29 mouse cellular contexts compared by ENCODE assay signal in genomic region chr11:101152825-101153224, GRCm38 (mm10). TPM values are rescaled to one million over a fixed set of nuclear protein-coding genes. Genes with fewer than 3 reads are reported as not detected.
A peak's percentile ranks its signal among the peaks of the same experiment; 100 is the strongest.
DNase-seq lines count a peak whose midpoint lies in the region; ATAC-seq and TF ChIP-seq lines count a peak whose summit lies in the region.
"Had no signal": no experiment of that assay in that cellular context is flagged by ENCODE, and none has a peak within 500 bp of the region (broad histone marks: within the 10 kb centered on the region; RNA-seq: fewer than 3 reads in every experiment).

No protein-coding gene starts in this region.

- TF ChIP-seq EP300 in stomach, postnatal 0 days (optimal IDR thresholded peaks at IDR 0.05), result no peak

- H3K9ac ChIP-seq in intestine, postnatal 0 days (ENCODE audit: low read depth, low read length), result no peak overlapping the region
- H3K9ac ChIP-seq in stomach, postnatal 0 days (ENCODE audit: low read length), result no peak overlapping the region
- H3K9ac ChIP-seq in kidney, embryonic 14.5 days (ENCODE audit: low read depth, low read length), result no peak overlapping the region
- H3K9ac ChIP-seq: embryonic facial prominence, embryonic 13.5 days; forebrain, embryonic 12.5 days; forebrain, embryonic 15.5 days; heart, embryonic 13.5 days; hindbrain, embryonic 14.5 days had no signal

- no peaks in the 10 kb centered on the region for H3K9me3 ChIP-seq in intestine, postnatal 0 days (ENCODE audit: control insufficient read depth)
- H3K9me3 ChIP-seq in stomach, postnatal 0 days (ENCODE audit: control insufficient read depth, low read length), result no peaks in the 10 kb centered on the region
- H3K9me3 ChIP-seq in kidney, embryonic 14.5 days (ENCODE audit: control insufficient read depth, low read length), result no peaks in the 10 kb centered on the region
- H3K9me3 ChIP-seq: embryonic facial prominence, embryonic 10.5 days; embryonic facial prominence, embryonic 13.5 days; forebrain, embryonic 12.5 days; forebrain, embryonic 15.5 days; heart, embryonic 10.5 days; heart, embryonic 13.5 days had no signal

- H3K4me1 ChIP-seq in intestine, postnatal 0 days (replicated peaks; ENCODE audit: control insufficient read depth, insufficient read depth, low read length), result no peaks in the 10 kb centered on the region
- H3K4me1 ChIP-seq in stomach, postnatal 0 days (replicated peaks; ENCODE audit: control insufficient read depth, insufficient read depth), result peaks cover 6% of the 10 kb centered on the region; the same call in 1 of the 2 replicates
- peaks cover 24% of the 10 kb centered on the region for H3K4me1 ChIP-seq in kidney, embryonic 14.5 days (ENCODE audit: control insufficient read depth, insufficient read depth, low read length)

- peak; percentile 72 for ATAC-seq in intestine, postnatal 0 days
- ATAC-seq in stomach, postnatal 0 days (ENCODE audit: low FRiP score, low TSS enrichment), result peak; percentile 45
- no peak for ATAC-seq in kidney, embryonic 14.5 days (ENCODE audit: low FRiP score, low TSS enrichment)
- ATAC-seq: forebrain, embryonic 15.5 days; hindbrain, postnatal 0 days; inflammation-experienced regulatory T-cells, adult 6 months had no signal

- no peak for TF ChIP-seq CTCF in intestine, postnatal 0 days (IDR thresholded peaks at IDR 0.05; ENCODE audit: low read depth)
- TF ChIP-seq CTCF in stomach, postnatal 0 days (IDR thresholded peaks at IDR 0.05; ENCODE audit: low read depth), result no peak

- DNase-seq in heart, adult 11 months, result peak; percentile 65
- DNase-seq in heart, adult 9 months (ENCODE audit: low spot score in 2 of 2), result no peak
- DNase-seq in brain, adult 2 months (ENCODE audit: low read depth, low spot score), result peak; percentile 38
- DNase-seq in stomach, postnatal 0 days (ENCODE audit: low spot score), result no peak
- no peak for DNase-seq in right cerebral cortex, postnatal 4 days
- no peak for DNase-seq in gastrocnemius, adult 8-10 months (ENCODE audit: low spot score in 2 of 2)
- DNase-seq: adrenal gland, adult 8-10 months; adrenal gland, postnatal 25 days; cerebellum, adult 2 months; cerebellum, postnatal 10 days; cerebellum, postnatal 36 days; embryo, embryonic 11 days; gastrocnemius, postnatal 14 days; heart, adult 18-20 months; heart, postnatal 14 days; heart, postnatal 4 days; kidney, adult 18-20 months had no signal

- no peak overlapping the region for H3K4me2 ChIP-seq in intestine, postnatal 0 days (replicated peaks; ENCODE audit: low read depth)
- H3K4me2 ChIP-seq in stomach, postnatal 0 days (replicated peaks; ENCODE audit: low read depth), result no peak overlapping the region
- H3K4me2 ChIP-seq in kidney, embryonic 14.5 days (replicated peaks; ENCODE audit: low read depth, low read length), result no peak overlapping the region
- H3K4me2 ChIP-seq: embryonic facial prominence, embryonic 13.5 days; forebrain, embryonic 12.5 days; forebrain, embryonic 15.5 days; heart, embryonic 13.5 days; hindbrain, embryonic 14.5 days had no signal

- WGBS in intestine, postnatal 0 days, result 40% methylated on average over 1 of the region's 1 CpGs
- 63% methylated on average over 1 of the region's 1 CpGs for WGBS in stomach, postnatal 0 days
- WGBS in kidney, embryonic 14.5 days, result 70% methylated on average over 1 of the region's 1 CpGs

- no peak overlapping the region for H3K4me3 ChIP-seq in intestine, postnatal 0 days (ENCODE audit: low read depth, low read length)
- H3K4me3 ChIP-seq in stomach, postnatal 0 days (ENCODE audit: low read depth, low read length), result no peak overlapping the region
- no peak overlapping the region for H3K4me3 ChIP-seq in kidney, embryonic 14.5 days (ENCODE audit: low read length)
- H3K4me3 ChIP-seq: embryonic facial prominence, embryonic 10.5 days; embryonic facial prominence, embryonic 13.5 days; erythroblast, embryonic 14.5 days; forebrain, embryonic 12.5 days; forebrain, embryonic 15.5 days; heart, embryonic 10.5 days; heart, embryonic 13.5 days had no signal

- no peaks in the 10 kb centered on the region for H3K36me3 ChIP-seq in intestine, postnatal 0 days (ENCODE audit: control insufficient read depth, insufficient read depth)
- H3K36me3 ChIP-seq in stomach, postnatal 0 days (ENCODE audit: control insufficient read depth, insufficient read depth, low read length), result no peaks in the 10 kb centered on the region
- H3K36me3 ChIP-seq in kidney, embryonic 14.5 days (ENCODE audit: control insufficient read depth, insufficient read depth, low read length), result no peaks in the 10 kb centered on the region
- H3K36me3 ChIP-seq: embryonic facial prominence, embryonic 10.5 days; embryonic facial prominence, embryonic 13.5 days; forebrain, embryonic 12.5 days; forebrain, embryonic 15.5 days; heart, embryonic 10.5 days; heart, embryonic 13.5 days had no signal

- no peak overlapping the region for H3K27ac ChIP-seq in intestine, postnatal 0 days (ENCODE audit: low read depth, low read length)
- no peak overlapping the region for H3K27ac ChIP-seq in stomach, postnatal 0 days (replicated peaks)
- H3K27ac ChIP-seq in kidney, embryonic 14.5 days (ENCODE audit: low read depth, low read length), result no peak overlapping the region
- H3K27ac ChIP-seq: embryonic facial prominence, embryonic 10.5 days; embryonic facial prominence, embryonic 13.5 days; forebrain, embryonic 12.5 days; forebrain, embryonic 15.5 days; heart, embryonic 10.5 days; heart, embryonic 13.5 days; hindbrain, embryonic 14.5 days; hindbrain, postnatal 0 days had no signal

- H3K27me3 ChIP-seq in intestine, postnatal 0 days (replicated peaks; ENCODE audit: control insufficient read depth, insufficient read depth, low read length), result no peaks in the 10 kb centered on the region
- no peaks in the 10 kb centered on the region for H3K27me3 ChIP-seq in stomach, postnatal 0 days (ENCODE audit: control insufficient read depth, insufficient read depth, low read length)
- H3K27me3 ChIP-seq in kidney, embryonic 14.5 days (ENCODE audit: control insufficient read depth, insufficient read depth, low read length), result no peaks in the 10 kb centered on the region
- H3K27me3 ChIP-seq: embryonic facial prominence, embryonic 13.5 days had no signal

RNA-seq across cellular contexts. Expression of gene Tubg2, which starts 2.9 kb away (rescaled TPM):
- 2.5 and 2.8 TPM in 2 replicates for polyA plus RNA-seq in intestine, postnatal 0 days (2015; fragmentation: Nextera tagmentation; extraction: Ambion mirVana)
- polyA plus RNA-seq in stomach, postnatal 0 days (2015; fragmentation: Nextera tagmentation; extraction: Ambion mirVana), result 3.0 and 3.1 TPM in 2 replicates
- total RNA-seq in gastrocnemius, adult 8-10 months (2022), result 1 to 10 TPM; 2.9 to 3.6 (median 3.2) TPM
- 3.7 and 4.5 TPM in 2 replicates for polyA plus RNA-seq in kidney, embryonic 14.5 days (2014; fragmentation: Nextera tagmentation; extraction: Ambion mirVana)
- polyA plus RNA-seq: erythroblast, embryonic 14.5 days had no signal

RNA-seq across cellular contexts. Expression of gene Cntnap1, which starts 17.5 kb away (rescaled TPM):
- 5.2 and 6.0 TPM in 2 replicates for polyA plus RNA-seq in intestine, postnatal 0 days (2015; fragmentation: Nextera tagmentation; extraction: Ambion mirVana)
- polyA plus RNA-seq in stomach, postnatal 0 days (2015; fragmentation: Nextera tagmentation; extraction: Ambion mirVana), result 0.52 and 0.94 TPM in 2 replicates
- 1 to 10 TPM in 1 of 4 experiments, under 1 TPM in 3; 0.67 to 1.3 (median 0.81) TPM for total RNA-seq in gastrocnemius, adult 8-10 months (2022)
- polyA plus RNA-seq in kidney, embryonic 14.5 days (2014; fragmentation: Nextera tagmentation; extraction: Ambion mirVana), result 1.7 and 2.1 TPM in 2 replicates

RNA-seq across cellular contexts. Expression of gene Plekhh3, which starts 18.3 kb away (rescaled TPM):
- polyA plus RNA-seq in intestine, postnatal 0 days (2015; fragmentation: Nextera tagmentation; extraction: Ambion mirVana), result 7.7 and 7.8 TPM in 2 replicates
- polyA plus RNA-seq in stomach, postnatal 0 days (2015; fragmentation: Nextera tagmentation; extraction: Ambion mirVana), result 23.8 and 25.6 TPM in 2 replicates
- total RNA-seq in gastrocnemius, adult 8-10 months (2022), result 10 to 100 TPM; 25.6 to 38.5 (median 33.9) TPM
- polyA plus RNA-seq in kidney, embryonic 14.5 days (2014; fragmentation: Nextera tagmentation; extraction: Ambion mirVana), result 17.0 and 17.9 TPM in 2 replicates
- polyA plus RNA-seq: inflammation-experienced regulatory T-cells, adult 6 months had no signal

RNA-seq across cellular contexts. Expression of gene Ccr10, which starts 22.4 kb away (rescaled TPM):
- polyA plus RNA-seq in intestine, postnatal 0 days (2015; fragmentation: Nextera tagmentation; extraction: Ambion mirVana), result 0.13 and 0.22 TPM in 2 replicates
- 0.16 and 0.24 TPM in 2 replicates for polyA plus RNA-seq in stomach, postnatal 0 days (2015; fragmentation: Nextera tagmentation; extraction: Ambion mirVana)
- total RNA-seq in gastrocnemius, adult 8-10 months (2022), result not detected
- polyA plus RNA-seq in kidney, embryonic 14.5 days (2014; fragmentation: Nextera tagmentation; extraction: Ambion mirVana), result 0.24 and 0.51 TPM in 2 replicates
- total RNA-seq: heart, adult 18-20 months; heart, postnatal 14 days; heart, postnatal 4 days had no signal

RNA-seq across cellular contexts. Expression of gene Tubg1, which starts 33.1 kb away (rescaled TPM):
- 20.0 and 20.6 TPM in 2 replicates for polyA plus RNA-seq in intestine, postnatal 0 days (2015; fragmentation: Nextera tagmentation; extraction: Ambion mirVana)
- polyA plus RNA-seq in stomach, postnatal 0 days (2015; fragmentation: Nextera tagmentation; extraction: Ambion mirVana), result 29.7 and 29.8 TPM in 2 replicates
- total RNA-seq in gastrocnemius, adult 8-10 months (2022), result 10 to 100 TPM; 23.2 to 27.9 (median 25.9) TPM
- polyA plus RNA-seq in kidney, embryonic 14.5 days (2014; fragmentation: Nextera tagmentation; extraction: Ambion mirVana), result 81.9 and 95.4 TPM in 2 replicates

Comparison
In these comparisons a context has a peak if more than half of its experiments do, and no peak if none do; other contexts are left out.
1. DNase-seq: peak in heart, adult 11 months (single experiment) and brain, adult 2 months (single experiment); none in heart, adult 9 months (0 of 2), stomach, postnatal 0 days (single experiment), right cerebral cortex, postnatal 4 days (single experiment) and gastrocnemius, adult 8-10 months (0 of 2).